Mouse (Mus musculus) left cerebral cortex, adult 9 months (tissue): Measurements from ENCODE around the gene Dusp7.

ENCODE experiments used
- DNase-seq, 2 experiments: peaks; one replicate each; pipeline ENCODE4 v3.0.0; 2022; ENCODE audit warnings: low spot score in 2 of 2

Gene Dusp7

DNA sequence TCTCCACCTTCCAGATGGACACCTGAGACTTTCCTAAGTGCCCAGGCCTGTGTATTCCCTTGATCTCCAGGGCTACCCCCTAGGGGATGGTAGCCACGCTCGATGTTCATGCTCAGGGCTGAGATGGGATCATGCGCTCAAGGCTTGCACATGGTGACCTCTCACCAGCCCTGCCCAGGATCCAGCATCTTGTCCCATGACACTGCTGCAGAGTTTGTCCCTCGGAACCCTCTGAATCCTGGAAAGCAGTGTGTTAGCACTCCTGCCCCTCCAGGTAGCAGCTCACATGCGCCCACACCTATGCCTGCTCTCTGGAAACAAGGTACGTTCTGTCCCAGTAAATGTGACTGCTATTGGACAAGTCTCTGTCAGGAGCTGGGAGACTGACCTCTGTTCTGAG is 13.6 kb upstream of the Dusp7 start:
- no peak for DNase-seq

DNA sequence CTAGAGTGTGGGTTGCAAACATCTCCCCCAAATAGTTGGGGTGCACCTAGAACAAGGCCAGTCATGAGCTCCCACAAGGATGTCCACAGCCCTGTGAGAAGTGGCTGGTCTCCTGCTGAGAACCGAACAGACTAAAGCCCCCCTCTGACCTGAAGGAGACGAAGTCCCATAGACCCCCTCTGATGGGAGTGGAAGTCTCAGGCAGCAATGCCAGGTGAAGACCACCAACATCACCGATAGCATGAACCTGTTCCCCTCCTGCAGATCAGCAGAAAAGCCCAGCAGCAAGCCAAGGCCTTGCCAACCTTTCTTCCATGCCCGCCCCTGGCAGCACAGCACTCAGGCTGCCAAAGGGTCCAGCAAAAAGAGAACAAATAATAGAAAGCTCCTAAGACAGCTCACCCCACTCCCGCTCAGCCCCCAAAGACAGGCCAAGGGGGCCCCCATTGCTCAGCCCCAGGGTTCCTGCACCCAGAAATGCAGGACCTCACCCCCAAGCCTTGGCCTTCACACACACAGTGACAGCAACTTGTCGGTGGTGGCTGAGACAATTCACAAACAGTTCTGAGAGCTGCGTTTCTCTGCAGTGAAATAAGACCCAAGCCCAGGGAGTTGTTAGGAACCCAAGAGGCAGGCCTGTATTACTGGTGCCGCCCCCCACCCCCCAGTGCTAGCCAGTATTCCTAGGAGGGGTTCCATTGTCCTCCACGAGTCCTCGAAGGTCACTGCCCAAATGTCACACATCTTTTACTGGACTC is 13.0 kb upstream of the Dusp7 start:
- DNase-seq, result no peak

DNA sequence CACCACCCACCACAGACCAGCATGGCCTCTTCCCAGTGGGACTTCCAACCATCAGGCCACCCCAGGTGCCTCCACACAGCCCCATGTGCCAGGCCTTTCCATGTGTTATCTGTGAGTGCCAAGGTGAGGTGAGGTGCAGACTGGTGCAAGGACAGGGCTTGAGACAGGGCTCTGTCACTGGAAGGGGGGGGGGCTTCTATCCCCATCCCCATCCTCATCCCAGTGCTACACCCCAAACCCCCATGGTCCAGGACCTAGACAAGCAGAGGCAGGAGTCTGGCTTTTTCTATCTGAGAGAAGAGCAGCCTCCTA is 12.5 kb upstream of the Dusp7 start:
- no peak for DNase-seq

DNA sequence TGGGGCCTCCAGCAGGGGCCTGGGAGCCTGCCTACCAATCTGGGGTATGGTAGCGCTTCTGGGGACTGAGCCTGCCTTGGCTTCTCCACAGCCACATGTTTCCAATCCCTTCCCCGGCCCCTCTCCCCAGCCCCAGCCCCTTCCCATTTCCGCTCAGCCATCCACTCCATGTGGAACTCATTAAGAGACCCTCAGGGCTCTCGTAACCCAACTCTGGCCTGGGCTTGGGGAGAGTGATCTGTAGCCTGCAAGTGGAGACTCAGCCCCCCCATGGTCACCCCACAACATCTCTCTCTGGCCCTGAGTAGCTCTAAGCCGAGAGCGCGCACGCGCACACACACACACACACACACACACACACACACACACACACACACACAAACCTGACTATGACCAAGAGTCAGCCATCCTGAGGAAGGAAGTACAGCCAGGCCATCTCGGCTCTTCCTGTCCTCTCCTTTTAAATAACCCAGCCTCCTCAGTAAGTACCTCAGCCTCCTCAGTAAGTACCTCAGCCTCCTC is 12.0 kb upstream of the Dusp7 start:
- DNase-seq, result no peak

DNA sequence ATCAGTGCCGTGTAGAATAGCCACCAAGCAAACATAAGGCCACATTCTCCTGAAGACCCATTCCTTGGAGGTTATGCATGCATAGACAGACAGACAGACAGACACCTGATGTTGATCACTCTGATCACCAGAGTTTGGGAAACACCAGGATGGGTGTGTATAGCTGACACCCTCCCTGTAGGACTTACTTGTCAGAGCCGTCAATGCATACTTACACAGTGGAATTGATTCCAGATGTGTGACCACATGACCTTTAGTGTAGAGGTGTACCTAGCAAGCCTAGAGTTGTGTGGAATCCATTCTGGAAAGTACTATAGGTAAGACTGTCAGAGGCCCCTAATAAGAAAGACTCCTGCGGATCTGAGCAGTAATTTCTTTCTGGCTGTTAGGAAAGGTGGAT is 11.3 kb upstream of the Dusp7 start:
- no peak for DNase-seq

DNA sequence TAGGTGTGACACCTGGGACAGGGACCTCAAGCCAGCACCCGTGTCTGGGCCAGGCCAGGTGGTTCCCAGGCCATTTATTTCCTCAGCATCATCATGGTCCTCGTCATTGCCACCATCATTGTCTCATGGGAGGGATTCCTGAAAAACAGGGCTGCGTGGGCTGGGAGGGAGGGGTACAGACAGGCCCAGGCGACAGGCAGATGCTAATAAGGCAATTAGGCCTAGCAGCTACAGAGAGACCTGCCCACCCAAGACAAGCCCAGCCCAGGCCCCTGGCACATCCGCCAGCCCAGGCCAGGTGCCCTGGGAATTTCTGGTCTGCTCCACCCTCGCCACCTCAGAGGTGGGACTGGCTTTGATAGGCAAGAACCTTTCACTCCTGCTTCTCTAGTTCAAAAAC is 9.1 kb upstream of the Dusp7 start:
- DNase-seq, result no peak

DNA sequence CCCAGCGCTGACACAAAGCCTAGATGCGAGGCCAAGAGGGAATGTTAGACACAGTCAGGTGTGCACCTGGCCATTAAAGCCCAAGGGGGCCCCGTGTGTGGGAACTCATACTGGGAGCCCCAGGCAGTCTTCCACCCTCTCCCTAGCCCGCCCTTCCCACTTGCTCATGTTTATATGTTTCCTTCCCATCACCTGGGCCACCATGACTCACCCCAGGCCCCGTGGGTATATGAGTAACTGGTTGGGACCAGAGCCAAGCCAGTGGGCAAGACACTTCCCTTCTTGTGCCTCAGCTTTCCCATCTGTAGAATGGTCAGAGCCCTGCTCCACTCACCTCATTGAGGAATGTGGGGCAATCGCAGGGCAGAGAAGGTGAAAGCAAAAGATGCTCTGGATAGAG is 7.3 kb upstream of the Dusp7 start:
- DNase-seq, result no peak

DNA sequence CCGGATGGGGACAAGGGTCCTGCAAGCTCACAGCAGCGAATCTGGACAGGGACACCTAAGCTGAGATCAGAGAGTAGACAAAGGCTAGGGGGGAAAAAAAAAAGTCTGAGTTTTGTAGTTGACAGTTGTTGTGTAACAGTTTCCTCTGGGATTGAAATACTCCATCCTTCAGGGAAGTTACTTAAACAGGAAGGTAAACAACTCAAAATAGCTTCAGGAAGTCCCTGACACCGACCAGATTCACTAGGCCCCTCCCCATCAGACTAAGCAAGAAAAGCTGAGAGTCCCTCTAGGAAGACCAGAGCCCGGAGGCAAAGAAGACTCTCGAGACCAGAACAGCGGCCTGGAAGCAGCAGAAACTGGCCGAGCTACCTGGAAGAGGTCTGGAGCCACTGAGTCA is 3.1 kb upstream of the Dusp7 start:
- no peak for DNase-seq

DNA sequence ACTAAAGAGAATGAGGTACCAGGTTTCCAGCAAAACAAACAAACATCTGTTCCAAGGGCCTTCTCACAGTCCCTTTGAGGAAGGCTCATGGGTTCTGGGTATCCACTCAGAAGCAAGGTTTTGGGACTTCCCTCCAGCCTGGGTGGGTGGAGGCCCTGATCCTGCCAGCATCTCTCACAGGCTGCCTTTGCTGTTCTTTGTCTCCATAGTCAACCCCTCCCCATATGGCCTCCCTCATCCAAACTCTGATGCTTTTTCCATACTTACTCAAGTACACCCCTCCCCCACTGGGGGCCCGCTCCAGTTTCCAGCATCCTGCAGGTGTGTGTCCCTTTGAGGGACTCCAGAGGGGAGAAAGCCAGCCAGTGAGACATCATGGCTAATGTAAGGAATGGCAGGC is 2.2 kb upstream of the Dusp7 start:
- DNase-seq, result no peak

DNA sequence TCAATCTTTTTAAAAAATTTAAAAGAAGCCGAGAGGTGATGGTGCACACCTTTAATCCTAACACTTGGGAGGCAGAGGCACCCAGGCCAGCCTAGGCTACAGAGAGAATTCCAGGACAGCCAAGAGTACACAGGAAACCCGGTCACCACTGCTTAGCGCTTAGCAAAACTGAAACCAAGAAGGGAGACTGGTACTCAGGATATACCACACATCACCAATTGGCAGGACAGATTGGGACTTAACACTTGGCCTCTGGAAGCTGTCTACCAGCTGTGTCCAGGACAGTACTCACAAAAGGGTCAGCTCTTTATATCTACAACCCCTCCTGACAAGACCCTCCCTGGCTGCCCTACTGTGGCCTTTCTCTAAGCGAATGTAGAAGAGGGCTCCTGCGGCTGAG is 1.4 kb upstream of the Dusp7 start:
- no peak for DNase-seq

DNA sequence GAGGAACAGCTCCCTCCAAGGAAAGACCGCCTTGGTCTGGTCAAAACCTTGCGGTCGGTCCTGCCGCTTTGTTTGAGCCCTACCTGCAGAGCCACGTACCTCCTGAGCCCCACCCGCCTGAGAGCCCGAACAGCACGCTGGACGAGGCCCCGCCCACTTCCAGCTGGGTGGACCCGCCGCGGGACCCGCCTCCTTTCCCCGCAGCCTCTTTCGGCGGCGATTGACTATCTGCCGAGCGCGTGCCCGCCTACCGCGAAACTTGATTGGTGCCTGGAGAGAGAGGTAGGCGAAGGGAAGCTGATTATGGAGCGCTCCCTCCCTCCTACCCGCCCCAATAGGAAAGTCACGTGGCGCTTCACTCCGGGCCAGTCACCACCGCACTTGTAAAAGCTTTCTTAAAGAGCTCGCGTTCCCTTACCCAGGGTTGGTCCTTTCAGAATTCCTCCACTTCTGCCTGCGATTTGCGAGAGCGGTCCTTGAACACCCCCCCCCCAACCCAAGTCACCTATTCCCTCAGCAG is 780 bp upstream of the Dusp7 start:
- peak; percentile 98 to 99 for DNase-seq

DNA sequence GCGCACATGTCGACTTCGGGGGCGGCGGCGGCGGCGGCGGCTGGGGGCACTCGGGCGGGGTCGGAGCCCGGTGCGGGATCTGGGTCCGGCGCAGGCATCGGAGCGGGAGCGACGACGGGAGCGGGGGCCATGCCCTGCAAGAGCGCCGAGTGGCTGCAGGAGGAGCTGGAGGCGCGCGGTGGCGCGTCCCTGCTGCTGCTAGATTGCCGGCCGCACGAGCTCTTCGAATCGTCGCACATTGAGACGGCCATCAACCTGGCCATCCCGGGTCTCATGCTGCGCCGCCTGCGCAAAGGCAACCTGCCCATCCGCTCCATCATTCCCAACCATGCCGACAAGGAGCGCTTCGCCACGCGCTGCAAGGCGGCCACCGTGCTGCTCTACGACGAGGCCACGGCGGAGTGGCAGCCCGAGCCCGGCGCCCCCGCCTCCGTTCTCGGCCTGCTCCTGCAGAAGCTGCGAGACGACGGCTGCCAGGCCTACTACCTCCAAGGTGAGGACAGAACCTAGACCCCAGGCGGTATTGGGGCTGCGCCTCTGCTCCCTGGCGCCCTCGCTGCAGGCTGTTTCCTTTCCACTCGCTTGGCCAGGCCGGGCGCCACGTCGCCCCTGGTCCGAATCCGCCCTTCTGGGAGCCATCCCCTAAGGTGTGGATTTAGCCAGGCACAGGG is 534 bp downstream of the Dusp7 start:
- DNase-seq, result no peak

DNA sequence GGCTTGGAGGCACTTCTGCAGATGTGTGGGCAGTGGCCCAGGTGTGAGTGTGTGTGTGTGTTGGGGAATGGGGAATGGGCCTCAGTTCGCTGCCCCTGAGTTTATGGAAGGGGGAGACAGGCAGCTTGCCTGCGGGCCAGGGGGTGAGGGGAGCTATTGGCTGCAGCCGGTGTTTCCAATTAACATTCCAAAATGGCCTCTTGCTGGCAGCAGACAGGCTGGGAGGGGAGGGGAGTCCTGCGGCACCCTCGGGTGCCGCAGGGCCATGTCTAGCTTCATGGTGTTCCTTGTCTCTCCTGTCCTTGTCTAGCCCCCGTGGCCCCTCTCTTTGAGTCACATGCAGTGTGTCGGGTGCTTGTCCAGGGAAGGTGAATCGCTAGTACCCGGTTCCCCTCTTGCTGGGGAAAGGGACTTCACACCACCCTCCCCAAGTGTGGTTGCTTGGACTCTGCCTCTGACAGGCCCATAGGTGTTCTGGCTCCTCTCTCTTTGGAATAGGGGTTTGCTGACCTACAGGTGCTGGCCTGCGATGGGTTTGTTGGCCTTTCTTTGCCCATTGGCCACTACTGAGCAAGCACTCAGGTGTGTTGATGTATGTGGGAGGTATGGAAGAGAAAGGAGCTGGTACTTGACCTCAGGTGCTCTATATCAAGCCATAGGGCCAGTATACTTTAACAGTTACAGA is 1.5 kb downstream of the Dusp7 start:
- no peak for DNase-seq

DNA sequence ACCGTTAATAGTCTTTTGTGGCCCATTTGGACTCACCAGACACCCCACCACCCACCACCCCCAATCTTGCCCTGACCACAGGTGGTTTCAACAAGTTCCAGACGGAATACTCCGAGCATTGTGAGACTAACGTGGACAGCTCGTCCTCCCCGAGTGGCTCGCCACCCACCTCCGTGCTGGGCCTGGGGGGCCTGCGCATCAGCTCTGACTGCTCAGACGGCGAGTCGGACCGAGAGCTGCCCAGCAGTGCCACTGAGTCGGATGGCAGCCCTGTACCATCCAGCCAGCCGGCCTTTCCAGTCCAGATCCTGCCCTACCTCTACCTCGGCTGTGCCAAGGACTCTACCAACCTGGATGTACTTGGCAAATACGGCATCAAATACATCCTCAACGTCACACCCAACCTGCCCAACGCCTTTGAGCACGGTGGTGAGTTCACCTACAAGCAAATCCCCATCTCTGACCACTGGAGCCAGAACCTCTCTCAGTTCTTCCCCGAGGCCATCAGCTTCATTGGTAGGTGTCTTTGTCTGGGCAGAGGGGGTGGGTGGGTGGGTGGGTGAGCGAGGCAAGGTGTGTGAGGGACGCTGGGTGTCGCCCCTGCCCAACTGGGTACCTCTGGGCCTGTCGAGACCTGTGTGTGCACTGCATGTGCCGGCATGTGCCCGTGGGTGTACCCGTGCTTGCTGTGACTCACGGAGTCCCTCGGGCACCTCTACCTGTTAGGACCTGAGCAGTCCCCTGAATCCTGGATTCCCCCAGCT is 2.4 kb downstream of the Dusp7 start:
- no peak for DNase-seq

DNA sequence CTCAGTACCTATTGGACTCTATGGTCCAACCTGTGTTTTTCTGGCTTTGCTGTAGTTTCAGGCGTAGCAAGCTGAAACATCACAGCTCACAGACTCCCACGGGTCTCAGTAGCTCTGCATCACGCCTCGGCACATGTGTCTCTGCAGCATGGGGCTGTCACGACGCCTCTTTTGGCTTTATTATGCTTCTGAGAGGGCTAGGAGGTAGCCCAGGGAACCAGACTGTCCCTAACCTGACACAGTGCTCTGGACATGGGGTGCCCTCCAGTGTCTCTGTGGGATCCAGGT is 2.9 kb downstream of the Dusp7 start:
- DNase-seq, result peak in 1 of 2 experiments; percentile 82

DNA sequence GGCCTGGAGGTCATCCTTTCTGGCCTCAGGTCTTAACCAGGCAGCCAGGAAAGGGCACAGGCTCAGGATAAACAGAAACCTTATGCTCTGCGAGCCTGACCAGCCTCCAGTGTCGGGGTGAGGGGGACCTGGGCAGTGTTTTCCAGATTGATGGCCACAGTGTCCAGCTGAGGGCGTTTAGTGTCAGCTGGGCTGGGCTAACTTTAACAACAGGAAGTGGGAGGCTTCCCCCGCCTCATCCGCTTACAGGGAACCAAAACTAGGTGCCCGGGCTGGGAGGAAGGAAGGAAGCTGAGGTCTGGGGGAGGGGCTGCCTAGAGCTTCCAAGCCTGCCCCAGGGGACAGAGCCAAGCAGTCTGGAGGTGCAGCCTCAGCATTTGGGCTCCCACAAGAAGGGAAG is 3.3 kb downstream of the Dusp7 start:
- peak in 1 of 2 experiments; percentile 78 for DNase-seq

DNA sequence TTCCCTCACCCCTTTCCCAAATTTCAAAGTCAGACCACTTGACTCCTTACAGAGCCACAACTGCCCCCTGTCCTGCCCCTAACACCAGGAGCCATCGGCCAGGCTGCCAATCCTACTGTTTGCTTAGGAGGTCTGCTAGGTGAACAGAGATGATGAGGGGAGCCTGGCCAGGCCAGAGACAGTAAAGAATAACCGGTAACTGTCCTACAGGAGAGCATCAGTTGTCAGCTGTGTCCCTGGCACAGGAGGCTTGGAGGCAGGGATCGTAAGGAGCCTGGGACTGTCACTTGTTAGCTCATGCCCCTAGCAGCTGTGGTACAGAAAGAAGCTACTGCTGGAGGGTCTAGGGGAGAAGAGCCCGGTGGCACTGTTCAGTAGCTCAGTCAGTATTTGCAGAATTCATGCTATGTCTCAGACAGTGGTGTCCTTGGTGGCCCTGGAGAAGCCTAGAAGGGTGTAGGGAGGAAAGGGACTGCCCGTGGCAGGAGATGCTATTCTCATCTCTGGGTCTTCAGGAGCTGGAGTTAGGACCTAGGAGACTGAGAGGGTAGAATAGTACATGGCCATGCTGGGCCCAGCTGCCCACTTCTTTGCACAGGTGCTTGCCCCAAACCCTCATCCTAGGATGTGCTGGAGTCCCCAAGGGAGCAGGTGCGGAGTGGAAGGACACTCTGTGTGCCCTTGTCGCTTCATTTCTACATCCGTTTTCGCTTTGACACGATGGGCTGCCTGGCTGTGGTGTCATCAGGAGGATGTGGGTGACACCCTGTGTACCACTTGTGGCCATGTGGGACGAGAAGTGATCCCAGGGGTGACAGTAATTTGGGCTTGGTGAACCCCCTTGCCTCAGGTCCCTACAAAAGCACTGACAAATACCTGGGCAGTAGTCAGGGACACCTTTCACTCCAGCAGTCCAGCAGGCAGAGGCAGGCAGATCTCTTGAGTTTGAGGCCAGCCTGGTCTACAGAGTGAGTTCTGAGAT is 4.3 kb downstream of the Dusp7 start:
- no peak for DNase-seq

DNA sequence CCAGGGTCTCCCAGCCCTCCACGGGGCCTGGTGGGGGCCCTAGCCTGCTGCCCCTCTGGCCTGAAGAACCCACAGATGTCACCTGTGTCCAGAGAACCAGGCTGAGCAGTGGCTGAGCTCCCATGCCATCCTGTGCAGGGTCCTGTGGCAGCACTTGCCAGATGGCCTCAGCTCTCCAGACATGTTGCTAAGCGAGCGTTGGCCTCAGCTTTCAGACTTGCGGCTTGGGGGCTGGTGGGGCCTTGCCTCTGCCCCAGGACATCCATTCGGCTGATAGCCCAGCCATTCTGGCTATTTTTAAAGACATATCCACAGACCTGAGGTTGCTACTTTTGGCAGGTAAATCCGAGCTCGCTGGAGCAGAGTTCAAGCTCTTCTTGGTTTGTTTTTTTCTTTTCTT is 5.5 kb downstream of the Dusp7 start:
- DNase-seq, result no peak

DNA sequence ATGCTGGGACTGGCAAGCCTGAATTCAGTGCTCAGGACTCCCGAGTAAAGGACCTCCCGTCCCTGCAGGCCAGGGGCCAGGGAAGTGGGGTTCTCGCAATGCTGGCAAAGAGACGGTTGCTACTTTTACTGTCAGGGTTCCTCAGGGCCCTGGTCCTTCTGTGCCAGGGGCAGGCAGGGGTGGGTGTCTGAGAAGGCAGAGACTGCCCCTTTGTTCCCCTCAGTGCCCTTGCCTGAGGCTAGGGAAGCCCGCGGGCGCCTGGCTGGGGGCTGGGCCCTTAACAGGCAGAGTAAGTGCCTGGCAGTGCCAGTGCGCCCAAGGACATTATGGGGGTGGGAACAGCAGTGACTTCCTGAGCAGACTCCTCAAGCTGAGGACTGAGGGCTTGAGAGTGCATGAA is 8.8 kb downstream of the Dusp7 start:
- DNase-seq, result no peak

DNA sequence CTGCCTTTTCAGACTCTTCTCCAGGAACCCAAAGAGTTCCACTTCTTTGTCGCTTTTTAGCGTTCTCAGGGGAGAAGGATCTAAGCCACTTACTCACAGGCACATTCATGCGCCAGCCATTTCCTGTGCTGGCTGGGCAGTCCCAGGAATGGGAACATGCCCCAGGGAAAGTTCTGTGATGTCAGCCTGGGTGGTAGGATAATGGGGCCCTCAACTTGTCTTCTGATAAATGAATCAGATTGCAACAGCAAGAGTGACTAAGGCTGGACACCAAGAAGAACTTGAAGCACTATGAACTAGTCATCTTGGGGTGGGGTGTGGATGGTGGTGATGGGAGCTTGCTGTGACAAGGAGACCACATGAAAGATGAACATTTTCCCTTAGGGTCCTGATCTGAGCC is 9.6 kb downstream of the Dusp7 start:
- DNase-seq, result no peak

DNA sequence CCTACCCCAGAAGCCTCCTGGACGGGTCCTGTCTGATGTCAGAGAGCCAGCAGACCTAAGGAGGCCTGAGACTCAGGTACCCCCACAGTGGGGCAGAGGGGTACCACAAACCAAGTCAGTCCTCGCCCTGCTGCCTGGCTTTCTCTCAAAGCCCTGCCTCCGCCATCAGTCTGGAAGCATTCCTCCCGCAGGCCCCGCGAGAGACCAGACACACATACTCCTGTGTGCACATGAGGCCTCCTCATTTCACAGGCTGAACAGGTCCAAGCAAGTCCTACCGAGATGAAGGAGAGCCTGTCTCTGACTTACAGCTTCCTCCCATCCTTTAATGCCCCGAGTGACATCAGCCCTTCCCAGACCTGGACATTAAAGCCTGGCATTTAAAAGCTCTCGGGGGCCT is 10.3 kb downstream of the Dusp7 start:
- DNase-seq, result no peak
